ENCODE assay signal across 17 mouse cellular contexts in the genomic region with DNA sequence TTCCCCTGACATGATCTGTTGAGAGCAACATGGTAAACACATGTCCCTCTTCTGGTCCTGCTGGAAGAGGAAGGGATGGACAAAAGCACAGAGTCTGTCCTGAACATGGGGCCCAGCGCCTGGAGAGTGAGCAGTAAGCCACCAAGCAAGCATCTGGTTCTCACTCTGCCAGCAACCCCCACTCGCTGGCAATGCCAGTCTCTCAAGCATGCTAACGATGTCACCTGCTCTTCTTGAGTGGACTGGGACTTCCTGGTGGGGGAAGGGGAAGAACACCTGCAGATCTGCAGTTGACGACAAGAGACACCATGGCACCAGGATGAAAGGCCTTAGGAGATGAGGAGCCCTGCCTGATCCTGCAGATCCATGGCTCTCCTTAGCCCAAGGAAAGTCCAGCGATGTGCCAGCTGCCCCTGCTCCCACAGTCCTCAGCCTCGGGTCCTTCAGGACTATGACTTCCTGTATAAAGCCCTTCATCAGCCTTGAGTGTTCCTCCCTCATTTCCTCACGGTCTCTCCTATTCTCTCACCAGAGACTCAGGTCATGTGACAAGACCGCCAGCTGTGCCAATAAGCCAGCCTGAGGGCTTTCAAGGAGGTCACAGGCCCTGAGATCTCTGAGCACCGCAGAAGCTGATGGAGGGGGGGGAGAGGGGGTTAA.
DNase-seq lines count a peak whose midpoint lies in the region; ATAC-seq and TF ChIP-seq lines count a peak whose summit lies in the region.
"Had no signal": no experiment of that assay in that cellular context is flagged by ENCODE, and none has a peak within 500 bp of the region (broad histone marks: within the 10 kb centered on the region; RNA-seq: fewer than 3 reads in every experiment).

No protein-coding gene starts in this region.

- H3K27me3 ChIP-seq in midbrain, embryonic 10.5 days (ENCODE audit: low read depth, poor library complexity, severe bottlenecking) = no peaks in the 10 kb centered on the region
- no peaks in the 10 kb centered on the region for H3K27me3 ChIP-seq in midbrain, embryonic 11.5 days (ENCODE audit: control insufficient read depth, insufficient read depth, low read length)
- no peaks in the 10 kb centered on the region for H3K27me3 ChIP-seq in kidney, embryonic 15.5 days
- H3K27me3 ChIP-seq: embryonic facial prominence, embryonic 13.5 days; heart, embryonic 13.5 days; neural tube, embryonic 15.5 days had no signal

- TF ChIP-seq POLR2A in lung, adult 2 months (IDR thresholded peaks at IDR 0.05; ENCODE audit: borderline replicate concordance, extremely low read depth, low read depth, low read length) = no peak

- H3K9me3 ChIP-seq in midbrain, embryonic 10.5 days (replicated peaks) = no peaks in the 10 kb centered on the region
- no peaks in the 10 kb centered on the region for H3K9me3 ChIP-seq in midbrain, embryonic 11.5 days (ENCODE audit: control insufficient read depth, low read length)
- H3K9me3 ChIP-seq in kidney, embryonic 15.5 days (replicated peaks) = no peaks in the 10 kb centered on the region
- H3K9me3 ChIP-seq: embryonic facial prominence, embryonic 13.5 days; heart, embryonic 13.5 days; liver, embryonic 15.5 days; neural tube, embryonic 15.5 days had no signal

- H3K9ac ChIP-seq in midbrain, embryonic 11.5 days (ENCODE audit: low read length) = no peak overlapping the region
- H3K9ac ChIP-seq in kidney, embryonic 15.5 days = no peak overlapping the region
- H3K9ac ChIP-seq: embryonic facial prominence, embryonic 13.5 days; heart, embryonic 13.5 days; hindbrain, embryonic 14.5 days; liver, embryonic 15.5 days; neural tube, embryonic 15.5 days had no signal

- peaks cover 21% of the 10 kb centered on the region for H3K4me1 ChIP-seq in midbrain, embryonic 10.5 days
- no peaks in the 10 kb centered on the region; the same call in 1 of the 2 replicates for H3K4me1 ChIP-seq in midbrain, embryonic 11.5 days (ENCODE audit: control insufficient read depth, insufficient read depth, low read length)
- peaks cover 6% of the 10 kb centered on the region for H3K4me1 ChIP-seq in lung, adult 2 months (ENCODE audit: control insufficient read depth, insufficient read depth, low read length)
- no peaks in the 10 kb centered on the region for H3K4me1 ChIP-seq in kidney, embryonic 15.5 days
- H3K4me1 ChIP-seq: liver, embryonic 15.5 days had no signal

- H3K27ac ChIP-seq in midbrain, embryonic 10.5 days (replicated peaks) = 0 out of 2 replicates have a peak overlapping the region, but pooled peaks have one; percentile 14
- H3K27ac ChIP-seq in midbrain, embryonic 11.5 days (ENCODE audit: low read depth, low read length) = no peak overlapping the region
- no peak overlapping the region for H3K27ac ChIP-seq in kidney, embryonic 15.5 days
- H3K27ac ChIP-seq: embryonic facial prominence, embryonic 13.5 days; heart, embryonic 13.5 days; hindbrain, embryonic 14.5 days; liver, embryonic 15.5 days; neural tube, embryonic 15.5 days had no signal

- WGBS in midbrain, embryonic 10.5 days = 75% methylated on average over 9 of the region's 9 CpGs
- 71% methylated on average over 9 of the region's 9 CpGs for WGBS in midbrain, embryonic 11.5 days
- WGBS in lung, adult 2 months = 37% methylated on average over 9 of the region's 9 CpGs
- 70% methylated on average over 9 of the region's 9 CpGs for WGBS in kidney, embryonic 15.5 days

- DNase-seq in midbrain, embryonic 10.5 days (ENCODE audit: low spot score) = no peak
- no peak for DNase-seq in midbrain, embryonic 11.5 days (ENCODE audit: low spot score, missing footprints)
- DNase-seq in lung, adult 2 months = peak; percentile 57
- peak; percentile 85 for DNase-seq in lung, postnatal 36 days
- DNase-seq in thymus, postnatal 4 days = peak; percentile 78
- no peak for DNase-seq in embryo, embryonic 9.5 days (ENCODE audit: extremely low spot score)
- DNase-seq: cerebellum, postnatal 25 days; kidney, postnatal 36 days; layer of hippocampus, postnatal 36 days; left cerebral cortex, postnatal 4 days had no signal

- no peak overlapping the region for H3K4me2 ChIP-seq in midbrain, embryonic 11.5 days
- no peak overlapping the region for H3K4me2 ChIP-seq in kidney, embryonic 15.5 days
- H3K4me2 ChIP-seq: embryonic facial prominence, embryonic 13.5 days; heart, embryonic 13.5 days; hindbrain, embryonic 14.5 days; liver, embryonic 15.5 days; neural tube, embryonic 15.5 days had no signal

- no peak for TF ChIP-seq CTCF in lung, adult 2 months (IDR thresholded peaks at IDR 0.05; ENCODE audit: insufficient read depth, low read length)

- no peak overlapping the region for H3K4me3 ChIP-seq in midbrain, embryonic 10.5 days
- no peak overlapping the region for H3K4me3 ChIP-seq in midbrain, embryonic 11.5 days (ENCODE audit: low read depth, low read length)
- H3K4me3 ChIP-seq in lung, adult 2 months (replicated peaks; ENCODE audit: extremely low read depth, low read depth, low read length) = no peak overlapping the region
- no peak overlapping the region for H3K4me3 ChIP-seq in kidney, embryonic 15.5 days (replicated peaks)
- H3K4me3 ChIP-seq: embryonic facial prominence, embryonic 13.5 days; heart, embryonic 13.5 days; liver, embryonic 15.5 days; neural tube, embryonic 15.5 days had no signal

- no peaks in the 10 kb centered on the region for H3K36me3 ChIP-seq in midbrain, embryonic 10.5 days
- H3K36me3 ChIP-seq in midbrain, embryonic 11.5 days (ENCODE audit: control insufficient read depth, insufficient read depth, low read length) = no peaks in the 10 kb centered on the region
- H3K36me3 ChIP-seq in kidney, embryonic 15.5 days = no peaks in the 10 kb centered on the region
- H3K36me3 ChIP-seq: embryonic facial prominence, embryonic 13.5 days; heart, embryonic 13.5 days; liver, embryonic 15.5 days; neural tube, embryonic 15.5 days had no signal

- ATAC-seq in midbrain, embryonic 11.5 days (ENCODE audit: low FRiP score) = no peak
- ATAC-seq in kidney, embryonic 15.5 days (replicated peaks; ENCODE audit: low FRiP score) = no peak
- ATAC-seq: intestine, embryonic 16.5 days had no signal

Comparison
In these comparisons a context has a peak if more than half of its experiments do, and no peak if none do; other contexts are left out.
1. DNase-seq: peak in lung, adult 2 months (single experiment), lung, postnatal 36 days (single experiment) and thymus, postnatal 4 days (single experiment); none in midbrain, embryonic 10.5 days (single experiment), midbrain, embryonic 11.5 days (single experiment) and embryo, embryonic 9.5 days (single experiment).